Mouse (Mus musculus) induced T-regulatory cell, adult 2 months (primary cell): ENCODE data around the gene Erbin.

Experiments used
- DNase-seq: peaks from one replicate; pipeline ENCODE4 v3.0.0-alpha.2; 2012; ENCODE audit warnings: low read depth

Erbin gene

DNA sequence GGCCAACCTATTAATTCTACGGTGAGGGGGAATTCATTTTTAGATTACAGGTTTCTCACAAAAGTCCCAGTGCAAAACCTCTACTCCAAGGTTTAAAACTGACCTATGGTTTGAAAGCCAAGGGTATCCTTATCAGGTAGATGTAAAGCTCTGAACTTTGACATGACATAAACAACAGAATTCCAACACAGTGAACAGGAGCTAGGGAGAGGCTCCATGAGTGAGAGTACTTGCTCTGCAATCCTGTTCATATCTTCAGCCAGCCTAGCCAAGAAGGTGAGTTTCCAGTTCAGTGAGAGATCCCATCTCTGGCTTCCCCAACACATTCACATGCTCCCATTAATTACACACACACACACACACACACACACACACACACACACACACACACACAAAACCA, 9.7 kb downstream of the Erbin start:
- no peak for DNase-seq

DNA sequence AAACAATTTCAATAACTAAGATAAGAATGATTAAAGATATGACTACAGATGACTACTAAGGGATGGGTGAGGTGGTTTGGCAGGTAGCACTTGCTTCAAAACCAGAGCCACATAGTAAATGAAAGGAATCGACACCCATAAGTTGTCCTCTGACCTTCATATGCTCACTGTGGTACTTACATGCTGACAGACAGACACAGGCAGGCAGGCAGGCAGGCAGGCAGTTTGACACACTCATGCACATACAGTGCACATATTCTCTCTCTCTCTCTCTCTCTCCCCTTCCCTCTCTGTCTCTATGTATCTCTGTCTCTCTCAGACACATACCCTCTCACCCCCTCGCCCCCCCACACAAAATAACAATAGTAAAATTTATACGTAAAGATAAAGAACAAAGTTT, 10.4 kb downstream of the Erbin start:
- DNase-seq: no peak

DNA sequence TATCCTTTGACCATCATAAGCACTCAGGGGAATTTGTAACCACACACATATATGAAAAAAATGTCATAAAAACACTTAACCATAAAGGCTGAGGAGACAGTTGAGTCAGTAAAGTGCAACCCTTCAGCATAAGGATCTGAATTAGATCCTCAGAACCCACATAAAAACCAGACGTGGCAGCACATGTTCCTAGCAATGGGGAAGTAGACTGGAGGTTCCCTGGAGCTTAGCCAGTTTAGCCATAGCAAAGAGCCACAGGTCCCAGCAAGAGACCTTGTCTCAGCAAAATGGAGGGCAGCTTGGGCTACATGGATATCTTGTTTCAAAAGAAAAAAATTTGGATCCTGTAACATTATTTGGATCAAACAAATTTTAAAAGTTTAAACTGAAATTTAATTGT, 20.3 kb downstream of the Erbin start:
- DNase-seq: no peak

DNA sequence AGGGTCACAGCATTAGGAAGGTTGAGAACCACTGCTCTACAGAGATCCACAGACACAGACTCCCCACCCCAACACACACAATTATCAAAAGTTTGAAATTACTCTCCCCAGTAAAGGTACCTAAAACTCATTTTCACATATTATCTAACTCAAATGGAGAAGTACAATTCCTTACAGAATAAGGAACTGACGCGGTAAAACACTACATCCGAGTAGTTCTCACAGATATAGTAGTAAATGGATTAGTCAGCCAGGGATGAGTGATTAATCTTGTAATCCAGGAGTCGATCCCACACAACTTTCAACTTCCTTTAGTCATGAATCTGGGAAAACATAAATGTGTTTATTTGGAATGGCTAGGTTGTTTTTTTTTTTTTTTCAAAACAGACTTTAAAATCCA, 22.7 kb downstream of the Erbin start:
- no peak for DNase-seq

DNA sequence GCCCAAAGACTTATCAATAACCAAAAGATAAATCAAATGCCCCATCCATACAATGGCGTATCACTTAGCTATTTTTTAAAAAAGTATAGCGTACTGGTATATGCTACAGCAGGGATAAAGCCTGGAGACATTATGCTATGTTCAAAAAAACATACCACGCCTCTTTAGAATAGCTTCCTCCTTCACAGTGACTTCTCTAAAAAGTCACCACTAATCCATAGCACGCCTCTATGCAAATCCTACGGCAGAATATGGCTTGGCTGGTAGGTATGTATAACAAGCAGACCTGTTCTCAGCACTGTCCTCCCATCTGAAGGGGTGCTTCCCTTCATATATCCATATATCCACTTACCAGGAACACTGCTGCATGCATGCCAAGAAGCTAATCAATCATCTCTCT, 27.2 kb downstream of the Erbin start:
- no peak for DNase-seq

DNA sequence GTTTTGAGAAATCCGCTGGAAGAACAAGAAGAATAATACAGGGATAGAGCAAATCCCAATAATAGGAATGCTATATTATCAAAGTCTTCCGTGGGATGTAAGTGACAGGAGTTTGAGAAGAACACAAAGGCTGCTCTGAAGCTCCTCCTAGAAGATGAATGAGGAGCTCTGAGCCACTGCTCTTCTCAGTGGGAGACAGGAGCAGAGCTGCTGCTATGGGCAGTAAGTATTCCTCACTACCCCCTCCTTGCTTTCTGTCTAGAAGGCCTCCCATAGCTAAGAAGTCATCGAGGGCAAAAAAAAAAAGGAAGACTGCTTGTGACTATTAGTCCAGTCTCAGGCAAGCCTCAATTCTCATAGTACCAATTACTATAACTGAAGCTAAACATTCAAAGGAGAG, 30.3 kb downstream of the Erbin start:
- no peak for DNase-seq

DNA sequence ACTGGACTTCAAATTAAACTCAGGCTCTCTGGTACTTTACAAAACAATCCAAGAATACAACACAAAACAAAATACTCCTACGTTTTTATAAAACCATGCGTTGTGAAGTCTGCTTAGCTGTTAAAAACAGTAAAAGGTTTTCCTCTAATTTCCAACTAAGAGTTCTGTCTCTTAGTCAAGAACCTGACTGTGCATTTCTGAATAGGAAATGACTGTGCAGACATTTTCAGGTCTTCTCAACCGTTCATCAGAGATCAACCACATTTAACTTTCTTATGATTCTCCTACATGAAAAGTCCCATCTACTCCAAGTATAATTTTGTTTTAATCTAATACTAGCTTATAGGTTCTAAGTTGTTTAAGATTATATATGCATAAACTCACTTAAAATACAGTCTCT, 33.8 kb downstream of the Erbin start:
- no peak for DNase-seq

DNA sequence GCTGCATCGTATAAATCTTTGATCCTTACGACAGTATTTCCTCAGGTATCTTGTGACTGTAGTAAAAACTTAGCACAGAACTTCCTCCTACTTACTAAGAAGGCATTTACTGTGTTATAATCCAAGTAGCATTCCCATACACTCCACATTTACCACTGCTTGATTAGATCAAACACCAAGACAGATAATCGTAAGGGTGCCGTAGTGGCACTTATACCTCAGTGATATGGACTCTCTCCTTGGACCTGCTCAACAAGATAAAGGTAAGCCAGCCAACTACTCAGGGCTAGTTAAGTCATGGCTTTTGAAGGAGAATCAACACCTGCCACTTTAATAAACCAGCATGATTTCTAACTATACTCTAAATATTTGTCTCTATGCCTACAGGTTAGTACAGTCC, 39.1 kb downstream of the Erbin start:
- DNase-seq: no peak

DNA sequence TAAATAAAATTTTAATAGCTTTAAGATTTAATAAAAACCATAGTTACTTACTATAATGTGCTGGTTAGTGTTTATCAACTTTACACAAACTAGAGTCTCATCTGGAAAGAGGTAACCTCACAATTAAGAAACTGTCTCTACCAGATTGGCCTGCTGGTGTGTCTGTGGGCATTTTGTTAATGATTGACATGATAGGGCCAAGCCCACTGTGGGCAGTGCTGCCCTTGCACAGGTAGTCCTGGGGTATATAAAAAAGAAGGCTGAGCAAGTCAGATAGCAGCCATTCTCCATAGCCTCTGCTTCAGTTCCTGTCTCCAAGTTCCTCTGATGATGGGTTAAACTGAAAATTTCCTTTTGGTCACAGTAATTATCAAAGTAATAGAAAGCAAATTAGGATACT, 43.6 kb downstream of the Erbin start:
- no peak for DNase-seq

DNA sequence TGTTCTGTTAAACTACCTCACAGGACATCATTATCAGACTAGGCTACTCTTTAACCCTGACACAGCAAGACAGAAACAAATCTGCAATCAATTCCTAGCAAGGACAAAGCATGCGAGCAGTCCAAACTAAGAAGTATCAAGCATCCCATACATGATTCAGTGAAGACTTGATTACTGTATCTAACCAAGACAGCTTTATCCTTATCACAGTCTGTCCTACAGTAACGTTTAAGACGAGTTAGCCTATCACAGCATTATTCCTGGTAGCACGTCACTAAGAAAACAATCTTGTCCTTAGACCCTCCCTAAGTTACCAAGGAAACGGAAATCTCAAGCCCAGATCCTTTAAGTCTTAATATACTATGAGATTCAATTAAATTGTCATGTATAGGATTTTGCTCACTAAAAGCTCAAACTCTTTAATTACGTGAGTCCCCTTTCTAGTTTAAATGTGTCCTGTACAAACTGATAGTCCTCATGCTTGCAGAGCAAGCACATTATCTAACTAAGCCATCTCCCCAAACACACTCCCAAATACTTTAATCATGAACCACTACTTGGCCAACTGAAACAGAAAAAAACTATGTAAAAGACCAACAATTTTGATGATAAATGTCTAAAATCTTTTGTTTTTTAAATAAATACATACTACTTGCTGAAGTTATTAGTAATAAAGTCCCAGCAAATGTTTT, 44.3 kb downstream of the Erbin start:
- DNase-seq: no peak

DNA sequence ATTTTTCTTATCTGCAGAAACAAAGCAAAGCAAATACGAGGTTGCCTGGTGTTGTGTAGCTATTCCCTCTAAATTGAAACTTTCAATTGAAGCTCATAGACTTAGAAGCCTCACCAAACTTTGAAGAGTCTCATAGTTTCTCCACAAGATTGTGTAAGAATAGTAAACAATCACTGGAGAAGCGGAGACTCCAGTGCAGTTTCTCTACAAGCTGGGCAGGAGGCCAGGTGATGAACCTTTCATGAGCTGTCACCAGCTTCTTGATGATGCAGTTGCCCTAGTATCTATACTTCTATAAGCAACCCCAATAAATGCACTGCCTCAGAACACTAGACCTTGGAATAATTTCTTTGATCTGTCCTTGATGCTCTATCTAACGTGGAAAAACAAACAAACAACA, 49.5 kb downstream of the Erbin start:
- no peak for DNase-seq

DNA sequence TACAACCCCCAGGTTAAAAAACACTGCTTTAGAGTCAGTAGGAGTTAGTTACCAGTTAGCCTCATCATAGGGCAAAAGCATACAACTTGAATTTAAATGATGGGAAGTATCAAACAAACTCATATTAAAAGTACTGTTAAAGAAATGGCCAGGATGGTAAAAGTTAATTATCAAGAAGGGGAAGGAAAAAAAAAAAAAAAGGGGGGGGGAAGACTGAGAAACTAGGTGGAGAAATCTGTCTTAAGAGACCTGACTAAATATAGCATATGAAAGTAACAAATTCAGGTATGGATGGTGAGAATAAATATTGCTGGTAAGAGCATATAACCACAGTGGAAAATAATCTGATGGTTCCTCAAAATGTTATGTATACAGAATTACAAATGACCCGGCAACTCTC, 50.2 kb downstream of the Erbin start:
- no peak for DNase-seq

DNA sequence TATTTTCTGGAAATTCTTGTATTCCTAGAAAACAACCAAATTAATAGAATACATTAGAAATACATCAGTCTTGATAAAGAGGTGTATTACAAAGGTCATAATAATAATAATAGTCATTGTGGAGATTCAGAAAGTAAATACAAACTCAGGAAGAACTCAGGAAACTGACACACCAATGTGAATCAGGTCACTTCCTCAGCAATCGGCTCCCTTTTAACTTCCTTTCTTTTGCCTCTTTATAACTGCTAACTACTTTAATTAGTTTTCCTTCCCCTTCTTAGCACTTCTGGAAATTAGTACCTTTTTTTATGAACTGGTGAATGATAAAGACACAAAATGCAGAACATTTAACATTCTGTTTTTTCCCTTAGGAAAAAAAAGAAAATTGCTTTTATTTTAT, 51.4 kb downstream of the Erbin start:
- no peak for DNase-seq

DNA sequence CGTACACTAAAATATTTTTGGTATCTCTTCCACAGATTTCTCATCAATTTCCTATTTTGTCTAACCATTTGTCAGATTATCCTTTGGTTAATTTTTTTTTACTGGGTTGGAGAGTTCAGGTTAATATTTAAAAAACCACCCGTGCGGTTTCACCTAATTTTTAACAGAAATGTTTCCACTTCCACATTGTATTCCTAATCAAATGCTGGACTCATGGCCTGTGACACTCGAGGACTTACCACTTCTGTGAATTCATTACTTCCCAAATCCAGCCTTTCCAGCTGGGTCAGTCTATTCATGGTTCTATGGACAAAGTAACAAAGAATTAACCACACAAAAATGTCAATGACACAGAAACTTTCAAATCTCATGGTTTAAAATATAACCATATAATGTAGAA, 58.3 kb downstream of the Erbin start:
- DNase-seq: no peak

DNA sequence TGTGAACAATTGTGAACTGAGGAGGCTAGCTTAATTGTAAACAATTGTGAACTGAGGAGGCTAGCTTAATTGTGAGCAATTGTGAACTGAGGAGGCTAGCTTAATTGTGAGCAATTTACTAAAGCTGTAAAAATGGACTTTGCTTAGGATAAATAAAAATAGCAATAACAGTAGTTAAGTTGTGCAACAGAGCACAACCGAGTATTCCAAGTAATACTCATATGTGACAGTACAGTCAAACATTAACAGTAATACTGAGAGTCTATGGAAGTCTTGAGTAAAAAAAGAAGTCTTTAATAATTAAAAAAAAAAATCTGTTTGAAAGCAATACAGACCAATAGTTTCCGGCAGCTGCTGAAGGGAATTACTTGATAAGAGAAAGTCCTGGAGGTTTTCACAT, 61.3 kb downstream of the Erbin start:
- no peak for DNase-seq

DNA sequence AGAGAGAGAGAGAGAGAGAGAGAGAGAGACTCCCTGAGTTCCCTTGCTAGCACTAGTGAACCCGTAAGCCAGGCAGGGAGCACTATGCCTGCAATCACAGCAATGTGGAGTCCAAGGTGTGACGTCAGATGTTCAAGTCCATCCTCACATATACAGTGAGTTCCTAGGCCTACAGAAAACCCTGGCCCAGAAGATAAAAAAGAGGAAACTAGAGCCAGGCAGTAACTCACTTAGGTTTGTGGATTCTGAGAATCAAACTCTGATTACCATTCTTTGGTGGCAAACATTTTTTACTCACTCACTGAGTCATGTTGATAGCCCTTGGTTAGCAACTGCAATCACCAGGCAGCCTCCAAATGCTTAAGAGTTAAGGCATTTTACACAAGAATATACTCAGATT, 72.7 kb downstream of the Erbin start:
- no peak for DNase-seq

DNA sequence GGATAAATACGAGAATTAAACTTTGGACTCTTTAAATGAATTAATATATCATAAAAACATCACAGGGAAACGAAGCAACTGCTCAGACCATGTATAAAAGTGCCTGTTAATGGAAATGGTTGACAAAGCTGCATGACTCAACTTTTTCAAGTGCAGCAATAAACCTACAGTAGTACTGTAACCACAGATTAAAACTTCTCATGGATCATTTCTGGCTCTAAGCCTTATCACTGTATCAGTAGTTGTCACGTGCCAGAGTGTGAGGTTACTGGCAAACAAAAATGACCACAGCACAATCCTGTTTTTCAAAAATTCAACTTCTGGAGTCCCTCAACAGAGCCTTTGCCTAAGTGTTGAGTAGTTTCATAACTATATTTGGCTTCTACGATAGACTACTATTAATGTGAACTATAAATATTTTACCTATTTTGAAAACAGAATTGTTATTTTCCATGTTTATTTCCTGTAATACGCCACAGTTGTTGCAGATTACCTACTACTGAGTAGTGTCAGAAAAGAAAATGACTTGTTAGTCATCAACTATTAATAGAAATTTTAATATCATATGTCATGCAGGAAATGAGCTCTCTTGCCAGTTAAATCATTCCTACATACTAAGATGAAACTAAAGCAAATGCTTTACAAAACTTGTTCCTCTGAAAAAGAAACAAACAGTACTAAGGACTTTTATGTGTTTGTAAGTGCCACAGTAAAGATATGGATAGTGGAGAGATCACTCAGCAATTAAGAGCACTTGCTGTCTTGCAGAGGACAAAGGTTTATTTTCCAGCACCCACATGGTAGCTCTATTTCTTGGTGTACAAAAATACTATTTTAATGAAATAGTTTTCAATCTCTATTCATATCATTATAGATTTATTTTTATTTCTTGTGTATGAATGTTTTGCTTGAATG, 78.8 kb downstream of the Erbin start:
- no peak for DNase-seq

DNA sequence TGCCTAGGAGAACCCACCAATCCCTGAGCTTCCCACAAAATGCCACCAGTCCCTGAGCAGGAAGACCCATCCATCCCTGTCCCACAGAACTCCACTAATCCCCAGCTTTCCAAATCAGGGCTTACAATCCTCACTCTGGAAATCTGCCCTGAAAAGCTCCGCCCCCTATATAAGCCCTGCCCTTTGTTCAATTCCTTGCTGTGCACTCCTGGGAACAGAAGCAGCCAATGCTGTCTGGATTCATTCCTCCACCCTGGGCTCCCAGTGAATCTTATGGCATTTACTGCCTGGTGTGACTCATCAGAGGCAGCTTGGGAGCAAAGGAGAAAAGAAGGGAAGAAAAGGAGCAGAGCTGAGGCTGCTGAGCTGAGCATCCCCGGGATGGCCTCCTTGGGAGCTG, 81.7 kb downstream of the Erbin start:
- DNase-seq: no peak

DNA sequence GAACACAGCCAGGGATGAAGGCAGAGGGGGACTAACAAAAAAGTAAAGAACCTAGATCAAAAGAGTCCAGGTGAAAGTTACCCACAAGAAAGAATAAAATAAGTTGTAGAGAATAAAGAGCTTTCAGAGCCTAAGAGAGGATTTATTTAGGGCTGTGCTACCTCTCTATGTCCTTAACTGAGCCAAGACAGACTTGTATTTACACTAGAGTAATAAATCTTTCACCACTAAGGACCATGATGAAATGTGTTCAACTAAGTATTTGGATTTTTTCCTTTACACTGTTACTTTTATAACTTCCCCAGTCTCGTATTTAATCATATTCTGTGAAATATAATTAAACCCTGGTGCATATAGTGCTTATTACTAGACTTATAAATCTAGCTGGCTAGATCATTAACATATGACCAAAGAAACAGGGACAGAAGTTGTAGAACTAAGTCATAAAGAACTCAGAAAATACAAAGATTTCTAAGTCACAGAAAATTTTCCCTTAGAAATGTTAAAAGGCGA, 90.6 kb downstream of the Erbin start:
- DNase-seq: no peak

DNA sequence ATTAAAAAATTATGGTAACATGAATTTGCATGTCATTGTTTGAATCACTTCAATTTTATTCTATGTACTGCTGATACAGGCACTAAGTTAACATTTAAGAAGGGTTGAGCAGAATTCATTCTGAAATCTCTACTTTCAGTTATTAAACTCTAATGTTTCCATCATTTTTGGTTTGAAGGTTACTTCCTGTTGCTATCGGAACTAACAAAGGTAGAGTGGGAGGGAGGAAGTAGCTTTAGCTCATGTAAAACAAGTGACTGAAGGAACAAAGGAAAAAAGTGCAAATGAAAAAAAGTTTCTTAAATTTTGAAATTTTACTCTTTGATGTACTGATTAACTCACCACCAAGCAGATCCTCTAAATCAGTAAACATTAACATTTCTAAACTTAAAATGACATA, 98.0 kb downstream of the Erbin start:
- no peak for DNase-seq

DNA sequence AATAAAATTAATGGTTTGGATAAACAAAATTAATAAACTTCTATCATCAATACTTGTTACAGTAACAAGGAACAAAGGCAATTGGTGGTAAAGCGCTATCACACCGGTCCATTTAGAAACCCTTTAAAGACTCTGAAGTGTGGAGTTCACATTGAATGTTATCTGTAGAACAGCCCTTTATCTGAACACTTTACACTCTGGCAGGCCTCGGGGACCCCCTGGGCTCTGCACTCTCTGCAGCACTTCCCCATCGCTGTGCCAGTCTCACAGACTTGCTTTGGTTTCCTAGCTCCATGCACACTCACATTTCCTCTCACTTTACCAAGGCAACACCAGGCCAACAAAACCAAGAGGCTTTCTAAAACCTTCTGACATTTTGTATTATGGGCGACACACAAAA, 100.9 kb downstream of the Erbin start:
- DNase-seq: no peak

DNA sequence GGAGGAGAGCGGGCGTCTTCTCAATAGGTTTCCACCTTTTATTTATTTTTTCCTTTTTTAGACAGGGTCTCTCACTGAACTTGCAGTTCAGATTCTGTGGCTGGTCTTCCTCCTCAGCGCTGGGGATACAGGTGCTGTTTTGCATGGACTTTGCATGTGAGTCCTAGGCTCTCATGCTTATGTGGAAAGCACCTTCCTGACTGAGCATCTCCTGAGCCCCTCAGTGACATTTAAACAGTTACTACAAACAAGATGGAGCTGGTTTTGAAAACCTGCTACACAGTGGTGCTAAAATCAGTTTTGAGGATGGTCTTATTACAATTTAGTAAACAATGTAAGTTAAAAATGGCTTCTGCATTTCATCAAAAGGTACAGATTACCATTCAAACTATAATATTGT, 102.4 kb downstream of the Erbin start:
- DNase-seq: no peak

DNA sequence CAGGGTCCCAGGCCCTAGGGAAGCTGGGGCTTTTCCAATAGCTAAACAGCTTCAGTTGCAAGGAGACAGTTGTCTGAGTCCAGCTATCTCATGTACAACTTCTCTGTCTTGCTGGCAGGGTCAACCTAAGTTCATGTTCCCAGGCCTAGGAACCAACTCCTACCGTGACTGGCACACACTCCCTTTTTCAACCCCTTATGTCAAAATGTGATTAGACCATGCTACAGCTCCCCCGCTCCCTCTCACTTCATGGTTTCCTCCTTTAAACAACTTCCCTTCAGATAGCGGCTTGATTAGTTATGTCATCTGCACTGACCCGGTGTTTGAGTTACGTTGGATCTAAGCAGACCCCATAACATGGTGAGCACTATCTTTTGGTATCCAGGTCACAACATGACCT, 112.8 kb downstream of the Erbin start:
- no peak for DNase-seq
